Mouse (Mus musculus) ES-E14 (cell line): ENCODE measurements at regions not wholly inside any gene's neighbourhood (a gene's known extent, or its start where the extent isn't known, plus 50 kb on each side); places are given as distances from the start of the nearest gene placed in this dataset.

ENCODE experiments used
- DNase-seq: peaks from one replicate; pipeline ENCODE4 v3.0.0-alpha.2; 2013; ENCODE audit warnings: low read depth, low spot score
- H3K27ac ChIP-seq: 2 replicates; pipeline ENCODE4 v1.5.1; 2012; ENCODE audit warnings: low read depth, mild to moderate bottlenecking, low read length, moderate library complexity, mixed read lengths; ENCODE audit not compliant: poor library complexity, insufficient read depth, severe bottlenecking
- H3K36me3 ChIP-seq: 2 replicates; pipeline ENCODE4 v1.6.1; 2012; ENCODE audit warnings: mild to moderate bottlenecking, low read length, moderate library complexity, mixed read lengths; ENCODE audit not compliant: control insufficient read depth, poor library complexity, insufficient read depth, severe bottlenecking
- H3K4me1 ChIP-seq, 2 experiments: fragments of 150-350 bp in 1 of 2; sonication (generic) in 1 of 2; 2 replicates each; pipeline ENCODE4 v1.6.1; 2012; ENCODE audit warnings: low read length in 2 of 2, mild to moderate bottlenecking in 1 of 2, mixed read lengths in 1 of 2; ENCODE audit not compliant: control insufficient read depth in 2 of 2, insufficient read depth in 2 of 2, poor library complexity in 1 of 2
- H3K4me3 ChIP-seq, 2 experiments: fragments of 150-350 bp in 1 of 2; sonication (generic) in 1 of 2; 2 replicates each; pipeline ENCODE4 v1.5.1; 2012; ENCODE audit warnings: low read length in 2 of 2, low read depth in 1 of 2, mild to moderate bottlenecking in 1 of 2, mixed read lengths in 1 of 2; ENCODE audit not compliant: insufficient read depth in 1 of 2, poor library complexity in 1 of 2, severe bottlenecking in 1 of 2
- H3K9ac ChIP-seq: 2 replicates; pipeline ENCODE4 v1.6.1; 2012; ENCODE audit warnings: low read depth, mild to moderate bottlenecking, low read length, mixed read lengths; ENCODE audit not compliant: poor library complexity, insufficient read depth, severe bottlenecking
- H3K9me3 ChIP-seq: fragments of 150-350 bp; sonication (generic); 2 replicates; pipeline ENCODE4 v1.6.1; 2012; ENCODE audit warnings: low read depth, mild to moderate bottlenecking, low read length; ENCODE audit not compliant: control insufficient read depth, insufficient read depth
- CHD2 ChIP-seq: IDR thresholded peaks from 2 replicates; pipeline ENCODE4 v1.6.1; 2014; ENCODE audit warnings: mild to moderate bottlenecking, low read depth, low read length, inconsistent platforms
- HCFC1 ChIP-seq: IDR thresholded peaks from 2 replicates; pipeline ENCODE4 v1.6.1; 2012; ENCODE audit warnings: low read length, inconsistent platforms, borderline replicate concordance; ENCODE audit not compliant: insufficient read depth
- MAFK ChIP-seq: IDR thresholded peaks from 2 replicates; pipeline ENCODE4 v1.6.1; 2014; ENCODE audit warnings: mild to moderate bottlenecking, low read depth, low read length, inconsistent platforms; ENCODE audit not compliant: insufficient read depth
- ZC3H11A ChIP-seq: IDR thresholded peaks from 2 replicates; pipeline ENCODE4 v1.6.1; 2012; ENCODE audit warnings: low read depth, mild to moderate bottlenecking, inconsistent platforms, low read length, borderline replicate concordance
- ZNF384 ChIP-seq: IDR thresholded peaks from 2 replicates; pipeline ENCODE4 v1.6.1; 2012; ENCODE audit warnings: low read depth, low read length, inconsistent platforms
- in situ Hi-C, 2 experiments: fragments of 600-800 bp; cut with MboI; formaldehyde crosslinking; loops; one replicate each; pipeline ENCODE4 v1.15.1; 2025; ENCODE audit warnings: low sequenced_read_pairs in 2 of 2, inconsistent platforms in 1 of 2; ENCODE audit not compliant: unreplicated experiment in 2 of 2

GRCm38 (mm10) chr4:7913191-7913590 lies 325.6 kb downstream of the Car8 start:
- Histone ChIP-seq H3K9me3 (no peaks in the 10 kb centered on the region), H3K4me1 (no peaks in the 10 kb centered on the region), H3K36me3 (no peaks in the 10 kb centered on the region), H3K27ac (no peak overlapping the region), H3K4me3 (no peak overlapping the region), H3K9ac (no peak overlapping the region)
- DNase-seq = no peak
- TF ChIP-seq ZNF384 (no peak), MAFK (no peak)
- in situ Hi-C loops = no loop called here

GRCm38 (mm10) chr4:7912675-7913074 lies 326.2 kb downstream of the Car8 start:
- TF ChIP-seq ZC3H11A (no peak), MAFK (no peak), ZNF384 (no peak), CHD2 (no peak), HCFC1 (no peak)
- Histone ChIP-seq H3K36me3 (no peaks in the 10 kb centered on the region), H3K27ac (no peak overlapping the region), H3K9me3 (no peaks in the 10 kb centered on the region), H3K4me1 (no peaks in the 10 kb centered on the region), H3K9ac (no peak overlapping the region), H3K4me3 (no peak overlapping the region)
- DNase-seq = no peak
- in situ Hi-C loops = no loop called here

- DNase-seq = no peak
- Histone ChIP-seq H3K4me1 (no peaks in the 10 kb centered on the region), H3K9ac (no peak overlapping the region), H3K36me3 (no peaks in the 10 kb centered on the region), H3K27ac (no peak overlapping the region), H3K4me3 (no peak overlapping the region), H3K9me3 (no peaks in the 10 kb centered on the region)
- in situ Hi-C loops = no loop called here
- TF ChIP-seq ZC3H11A (no peak), ZNF384 (no peak), CHD2 (no peak)
Observed at GRCm38 (mm10) chr4:7903130-7903529, 335.7 kb downstream of the Car8 start.

GRCm38 (mm10) chr4:7894914-7895313 lies 343.9 kb downstream of the Car8 start:
- in situ Hi-C loops = no loop called here
- Histone ChIP-seq H3K4me3 (no peak overlapping the region), H3K9ac (no peak overlapping the region), H3K27ac (no peak overlapping the region), H3K36me3 (no peaks in the 10 kb centered on the region), H3K4me1 (no peaks in the 10 kb centered on the region), H3K9me3 (no peaks in the 10 kb centered on the region)
- DNase-seq = no peak
- TF ChIP-seq HCFC1 = no peak
- no peak for TF ChIP-seq ZC3H11A
- no peak for TF ChIP-seq MAFK
- TF ChIP-seq ZNF384 = no peak
- no peak for TF ChIP-seq CHD2

- in situ Hi-C loops = no loop called here
Observed at GRCm38 (mm10) chr4:7891128-7891527, 347.7 kb downstream of the Car8 start.

More at GRCm38 (mm10) chr4:7891128-7891527, 347.7 kb downstream of the Car8 start:
- TF ChIP-seq ZC3H11A (no peak), CHD2 (no peak), MAFK (no peak)
- Histone ChIP-seq H3K36me3 (no peaks in the 10 kb centered on the region), H3K27ac (no peak overlapping the region), H3K9ac (no peak overlapping the region), H3K9me3 (no peaks in the 10 kb centered on the region), H3K4me1 (no peaks in the 10 kb centered on the region), H3K4me3 (no peak overlapping the region)
- DNase-seq = peak; percentile 3
